Mouse (Mus musculus): ENCODE data around the gene Cdk7. TPM values are rescaled to one million over a fixed set of nuclear protein-coding genes. Genes with fewer than 3 reads are reported as not detected.

The Cdk7 gene
- polyA plus RNA-seq, 1 experiment from 2014 or later = 78.0 TPM

DNA sequence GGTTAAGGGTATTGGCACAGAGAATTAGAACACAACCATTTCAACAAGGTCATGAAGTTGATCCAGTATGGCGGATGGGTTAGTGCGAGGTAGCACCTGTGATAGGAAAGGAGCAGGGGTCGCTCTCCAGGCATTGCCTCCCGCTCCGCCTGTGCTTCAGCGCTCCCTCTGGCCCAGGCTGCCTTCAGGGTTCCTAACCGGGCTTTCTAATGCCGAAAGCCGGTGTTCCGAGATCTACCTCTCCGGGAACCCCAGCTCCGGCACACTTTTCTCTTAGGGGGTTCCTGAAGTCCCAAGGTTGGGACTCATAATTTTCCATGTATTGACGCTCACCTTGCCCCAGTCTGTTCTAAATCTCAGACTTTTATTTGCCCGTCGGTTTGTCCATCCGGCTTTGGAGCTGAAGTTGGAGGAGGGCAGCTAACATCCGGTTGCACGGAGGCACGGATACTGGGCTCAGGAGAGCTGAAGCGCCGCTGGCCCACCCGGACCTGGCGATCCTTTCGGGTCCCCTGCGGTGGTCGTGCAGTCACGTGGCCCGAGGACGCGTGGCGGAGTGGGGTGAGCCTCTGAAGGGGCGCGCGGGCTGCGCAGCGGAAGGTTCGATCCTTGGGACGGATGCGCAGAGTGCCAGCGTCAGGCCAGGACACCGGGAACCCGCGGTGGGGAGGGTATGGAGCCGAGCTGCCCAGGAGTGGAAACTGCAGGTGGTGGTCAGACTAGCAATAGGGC is 61.3 kb downstream of the Cdk7 start, which contains the start of gene Ccdc125:
Gene Ccdc125, plus strand, starts transcription at position 427 of the 732 bp plus-strand sequence.
- WGBS = under 1% methylated on average over 44 of the region's 44 CpGs
- Histone ChIP-seq H3K9me3 (replicated peaks; ENCODE audit: control insufficient read depth, low read length) (no peaks in the 10 kb centered on the region), H3K4me3 (replicated peaks; ENCODE audit: low read length) (peak within 1 kb of the TSS; percentile 61), H3K36me3 (ENCODE audit: control insufficient read depth, insufficient read depth, low read length) (peaks cover 5% of the 10 kb centered on the region; the same call in 1 of the 2 replicates), H3K9ac (ENCODE audit: low read length) (peak within 1 kb of the TSS; percentile 86), H3K4me1 (ENCODE audit: control insufficient read depth, insufficient read depth, low read length) (no peaks in the 10 kb centered on the region), H3K27ac (ENCODE audit: low read length) (peak within 1 kb of the TSS; percentile 80), H3K4me2 (ENCODE audit: low read depth, low read length) (peak within 1 kb of the TSS; percentile 77), H3K27me3 (ENCODE audit: control insufficient read depth, insufficient read depth, low read length) (no peaks in the 10 kb centered on the region)
- peak; percentile 77; the same call in 1 of the 2 replicates for ATAC-seq (ENCODE audit: insufficient read depth, low FRiP score)

DNA sequence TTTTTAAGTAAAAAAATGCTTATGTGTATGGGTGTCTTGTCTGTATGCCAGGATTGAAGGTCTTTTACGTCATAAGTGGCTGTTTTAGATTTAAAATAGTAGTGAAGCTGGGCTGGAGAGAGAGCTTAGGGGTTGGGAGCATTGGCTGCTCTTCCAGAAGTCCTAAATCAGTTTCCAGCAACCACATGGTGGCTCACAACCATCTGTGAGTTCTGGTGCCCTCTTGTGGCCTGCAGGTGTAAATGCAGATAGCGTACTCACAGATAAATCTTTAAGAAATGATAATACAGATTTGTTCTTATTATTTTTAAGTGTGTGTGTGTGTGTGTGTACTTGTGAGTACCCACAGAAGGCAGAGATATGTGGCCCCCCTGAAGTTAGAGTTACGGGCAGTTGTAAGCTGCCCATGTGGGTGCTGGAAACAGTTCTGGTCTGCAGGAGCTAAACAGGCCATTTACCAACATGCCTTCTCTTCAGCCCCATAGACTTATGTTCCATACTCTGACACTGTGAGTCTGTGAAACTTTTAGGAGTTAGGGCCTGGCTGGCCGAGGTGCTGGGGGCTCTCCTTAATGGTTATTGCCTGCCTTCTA is 70.8 kb downstream of the Cdk7 start:
- ATAC-seq (ENCODE audit: insufficient read depth, low FRiP score) = no peak
- WGBS = 39% methylated on average over 4 of the region's 4 CpGs
- Histone ChIP-seq H3K9ac (ENCODE audit: low read length) (no peak overlapping the region), H3K36me3 (ENCODE audit: control insufficient read depth, insufficient read depth, low read length) (no peaks in the 10 kb centered on the region), H3K27ac (ENCODE audit: low read length) (no peak overlapping the region), H3K27me3 (ENCODE audit: control insufficient read depth, insufficient read depth, low read length) (no peaks in the 10 kb centered on the region), H3K4me1 (ENCODE audit: control insufficient read depth, insufficient read depth, low read length) (no peaks in the 10 kb centered on the region), H3K4me2 (ENCODE audit: low read depth, low read length) (no peak overlapping the region), H3K9me3 (replicated peaks; ENCODE audit: control insufficient read depth, low read length) (no peaks in the 10 kb centered on the region), H3K4me3 (replicated peaks; ENCODE audit: low read length) (no peak overlapping the region)

- H3K4me2 ChIP-seq (ENCODE audit: low read depth, low read length) = no peak overlapping the region
- H3K4me1 ChIP-seq (ENCODE audit: control insufficient read depth, insufficient read depth, low read length) = no peaks in the 10 kb centered on the region
- H3K4me3 ChIP-seq (replicated peaks; ENCODE audit: low read length) = no peak overlapping the region
- H3K27ac ChIP-seq (ENCODE audit: low read length) = no peak overlapping the region
- H3K27me3 ChIP-seq (ENCODE audit: control insufficient read depth, insufficient read depth, low read length) = no peaks in the 10 kb centered on the region
- no peaks in the 10 kb centered on the region for H3K9me3 ChIP-seq (replicated peaks; ENCODE audit: control insufficient read depth, low read length)
- H3K36me3 ChIP-seq (ENCODE audit: control insufficient read depth, insufficient read depth, low read length) = no peaks in the 10 kb centered on the region
- 93% methylated on average over 5 of the region's 5 CpGs for WGBS
- no peak overlapping the region for H3K9ac ChIP-seq (ENCODE audit: low read length)
- no peak for ATAC-seq (ENCODE audit: insufficient read depth, low FRiP score)
Measured at GRCm38 (mm10) chr13:100658091-100658490, 72.6 kb downstream of the Cdk7 start.

Other genes with a start within 250 kb of the Cdk7 start
- 55.7 and 58.6 TPM in 2 replicates for gene Gtf2h2, start 238.4 kb downstream of the Cdk7 start, polyA plus RNA-seq (2015; fragmentation: Nextera tagmentation; extraction: Ambion mirVana)
- gene Ocln, start 178.2 kb downstream of the Cdk7 start, polyA plus RNA-seq (2015; fragmentation: Nextera tagmentation; extraction: Ambion mirVana) = 65.9 and 76.9 TPM in 2 replicates
- 19.0 and 21.6 TPM in 2 replicates for gene Marveld2, start 114.0 kb downstream of the Cdk7 start, polyA plus RNA-seq (2015; fragmentation: Nextera tagmentation; extraction: Ambion mirVana)
- 221 and 225 TPM in 2 replicates for gene Ak6, start 80.0 kb downstream of the Cdk7 start, polyA plus RNA-seq (2015; fragmentation: Nextera tagmentation; extraction: Ambion mirVana)
- gene Rad17, start 79.9 kb downstream of the Cdk7 start, polyA plus RNA-seq (2015; fragmentation: Nextera tagmentation; extraction: Ambion mirVana) = 19.0 and 21.2 TPM in 2 replicates
- gene Taf9, start 79.4 kb downstream of the Cdk7 start, polyA plus RNA-seq (2015; fragmentation: Nextera tagmentation; extraction: Ambion mirVana) = 6.0 and 12.8 TPM in 2 replicates
- 8.1 and 8.4 TPM in 2 replicates for gene Ccdc125, start 61.2 kb downstream of the Cdk7 start, polyA plus RNA-seq (2015; fragmentation: Nextera tagmentation; extraction: Ambion mirVana)
- 147 and 163 TPM in 2 replicates for gene Mrps36, start 13.7 kb upstream of the Cdk7 start, polyA plus RNA-seq (2015; fragmentation: Nextera tagmentation; extraction: Ambion mirVana)
- 24.9 and 25.7 TPM in 2 replicates for gene Cenph, start 45.0 kb upstream of the Cdk7 start, polyA plus RNA-seq (2015; fragmentation: Nextera tagmentation; extraction: Ambion mirVana)
- gene Ccnb1, start 55.6 kb upstream of the Cdk7 start, polyA plus RNA-seq (2015; fragmentation: Nextera tagmentation; extraction: Ambion mirVana) = 173 and 187 TPM in 2 replicates
- 47.3 and 53.7 TPM in 2 replicates for gene Slc30a5, start 102.5 kb upstream of the Cdk7 start, polyA plus RNA-seq (2015; fragmentation: Nextera tagmentation; extraction: Ambion mirVana)